Mouse (Mus musculus) MEL (cell line): ENCODE data around the gene Rbfox3. TPM values are rescaled to one million over a fixed set of nuclear protein-coding genes. Genes with fewer than 3 reads are reported as not detected.

Source experiments
- DNase-seq: peaks from one replicate; pipeline ENCODE4 v3.0.0; 2011; ENCODE audit warnings: low read depth, low spot score
- H3K27ac ChIP-seq: 2 replicates; pipeline ENCODE4 v1.5.1; 2012; ENCODE audit warnings: low read depth, mild to moderate bottlenecking, control low read depth, low read length, moderate library complexity; ENCODE audit not compliant: control insufficient read depth
- H3K27me3 ChIP-seq, 2 experiments: fragments of 150-350 bp in 1 of 2; sonication (generic) in 1 of 2; 2 replicates each; pipeline ENCODE4 v1.6.1; 2012; ENCODE audit warnings: low read length in 2 of 2, mild to moderate bottlenecking in 2 of 2, improper control_type of control experiment in 1 of 2, moderate library complexity in 1 of 2; ENCODE audit not compliant: insufficient read depth in 2 of 2, control insufficient read depth in 1 of 2
- H3K36me3 ChIP-seq, 2 experiments: 2 replicates each; pipeline ENCODE4 v1.6.1; 2012 to 2014; ENCODE audit warnings: low read length in 2 of 2, improper control_type of control experiment in 1 of 2, inconsistent platforms in 1 of 2, mild to moderate bottlenecking in 1 of 2; ENCODE audit not compliant: insufficient read depth in 2 of 2, control insufficient read depth in 1 of 2
- H3K4me1 ChIP-seq, 2 experiments: fragments of 150-350 bp in 1 of 2; sonication (generic) in 1 of 2; 2 replicates each; pipeline ENCODE4 v1.6.1; 2012; ENCODE audit warnings: low read length in 2 of 2, improper control_type of control experiment in 1 of 2, mild to moderate bottlenecking in 1 of 2; ENCODE audit not compliant: insufficient read depth in 2 of 2, control insufficient read depth in 1 of 2
- H3K4me3 ChIP-seq, 2 experiments: fragments of 150-350 bp in 1 of 2; sonication (generic) in 1 of 2; 2 replicates each; pipeline ENCODE4 v1.5.1; 2012; ENCODE audit warnings: low read depth in 2 of 2, low read length in 2 of 2, mild to moderate bottlenecking in 2 of 2, moderate library complexity in 2 of 2, control low read depth in 1 of 2, improper control_type of control experiment in 1 of 2; ENCODE audit not compliant: control insufficient read depth in 1 of 2, insufficient read depth in 1 of 2
- H3K79me2 ChIP-seq: 2 replicates; pipeline ENCODE4 v1.6.1; 2012; ENCODE audit warnings: mild to moderate bottlenecking, low read length, moderate library complexity; ENCODE audit not compliant: control insufficient read depth, poor library complexity, insufficient read depth
- H3K9ac ChIP-seq: 2 replicates; pipeline ENCODE4 v1.6.1; 2012; ENCODE audit warnings: low read depth, mild to moderate bottlenecking, control low read depth, low read length, moderate library complexity; ENCODE audit not compliant: control insufficient read depth, poor library complexity, severe bottlenecking
- H3K9me3 ChIP-seq: fragments of 150-350 bp; sonication (generic); replicated peaks from 2 replicates; pipeline ENCODE4 v1.6.1; 2012; ENCODE audit warnings: mild to moderate bottlenecking, low read length, improper control_type of control experiment, moderate library complexity; ENCODE audit not compliant: insufficient read depth
- CHD1 ChIP-seq: IDR thresholded peaks from 2 replicates; pipeline ENCODE4 v1.6.1; 2012; ENCODE audit warnings: low read depth, mild to moderate bottlenecking, inconsistent platforms, low read length, improper control_type of control experiment
- CHD2 ChIP-seq: IDR thresholded peaks from 2 replicates; pipeline ENCODE4 v1.6.1; 2011; ENCODE audit warnings: low read length, improper control_type of control experiment
- CTCF ChIP-seq, 3 experiments: IDR thresholded peaks in 2 of 3; conservative IDR thresholded peaks in 1 of 3; 2 replicates each; pipeline ENCODE4 v1.5.1; 2011 to 2012; ENCODE audit warnings: low read length in 3 of 3, low read depth in 2 of 3, mild to moderate bottlenecking in 2 of 3, improper control_type of control experiment in 1 of 3, inconsistent platforms in 1 of 3, mixed read lengths in 1 of 3, moderate library complexity in 1 of 3; ENCODE audit not compliant: control insufficient read depth in 1 of 3, insufficient read depth in 1 of 3, poor library complexity in 1 of 3, severe bottlenecking in 1 of 3
- ELF1 ChIP-seq: IDR thresholded peaks from 2 replicates; pipeline ENCODE4 v1.6.1; 2014; ENCODE audit warnings: low read depth, mild to moderate bottlenecking, inconsistent platforms, low read length, improper control_type of control experiment, moderate library complexity
- ETS1 ChIP-seq: IDR thresholded peaks from 2 replicates; pipeline ENCODE4 v1.6.1; 2012; ENCODE audit warnings: low read depth, mild to moderate bottlenecking, inconsistent platforms, low read length, improper control_type of control experiment, moderate library complexity
- JUND ChIP-seq: IDR thresholded peaks from 2 replicates; pipeline ENCODE4 v1.6.1; 2011; ENCODE audit warnings: low read depth, mild to moderate bottlenecking, improper control_type of control experiment, low read length
- MAFK ChIP-seq: IDR thresholded peaks from 2 replicates; pipeline ENCODE4 v1.6.1; 2011; ENCODE audit warnings: low read depth, mild to moderate bottlenecking, low read length, improper control_type of control experiment, borderline replicate concordance
- MAX ChIP-seq: IDR thresholded peaks from 2 replicates; pipeline ENCODE4 v1.6.1; 2011; ENCODE audit warnings: low read length, improper control_type of control experiment
- MAZ ChIP-seq: IDR thresholded peaks from 2 replicates; pipeline ENCODE4 v1.6.1; 2012; ENCODE audit warnings: low read depth, mild to moderate bottlenecking, inconsistent platforms, low read length, improper control_type of control experiment
- MEF2A ChIP-seq: IDR thresholded peaks from 2 replicates; pipeline ENCODE4 v1.6.1; 2014; ENCODE audit warnings: low read depth, mild to moderate bottlenecking, inconsistent platforms, low read length, improper control_type of control experiment; ENCODE audit not compliant: poor library complexity, insufficient replicate concordance, severe bottlenecking; ENCODE audit errors: extremely low read depth
- MXI1 ChIP-seq: IDR thresholded peaks from 2 replicates; pipeline ENCODE4 v1.6.1; 2011; ENCODE audit warnings: mild to moderate bottlenecking, low read depth, low read length, improper control_type of control experiment
- MYB ChIP-seq: IDR thresholded peaks from 2 replicates; pipeline ENCODE4 v1.6.1; 2011; ENCODE audit warnings: mild to moderate bottlenecking, low read depth, low read length, improper control_type of control experiment
- MYC ChIP-seq: IDR thresholded peaks from 2 replicates; pipeline ENCODE4 v1.6.1; 2011; ENCODE audit warnings: low read depth, mild to moderate bottlenecking, low read length, improper control_type of control experiment, moderate library complexity
- NELFE ChIP-seq: IDR thresholded peaks from 2 replicates; pipeline ENCODE4 v1.6.1; 2011; ENCODE audit warnings: low read depth, low read length, improper control_type of control experiment
- POLR2A ChIP-seq, 2 experiments: IDR thresholded peaks; 2 replicates each; pipeline ENCODE4 v1.6.1; 2011 to 2012; ENCODE audit warnings: low read length in 2 of 2, mild to moderate bottlenecking in 2 of 2, control low read depth in 1 of 2, improper control_type of control experiment in 1 of 2, low read depth in 1 of 2, moderate library complexity in 1 of 2; ENCODE audit not compliant: control insufficient read depth in 1 of 2, insufficient read depth in 1 of 2, poor library complexity in 1 of 2
- POLR2AphosphoS5 ChIP-seq: IDR thresholded peaks from 2 replicates; pipeline ENCODE4 v1.6.1; 2012; ENCODE audit warnings: low read depth, borderline replicate concordance, mild to moderate bottlenecking, inconsistent platforms, low read length, moderate library complexity, mixed read lengths
- RCOR1 ChIP-seq: IDR thresholded peaks from 2 replicates; pipeline ENCODE4 v1.6.1; 2012; ENCODE audit warnings: low read depth, mild to moderate bottlenecking, inconsistent platforms, low read length, improper control_type of control experiment
- SIN3A ChIP-seq: IDR thresholded peaks from 2 replicates; pipeline ENCODE4 v1.6.1; 2012; ENCODE audit warnings: low read length, improper control_type of control experiment, inconsistent platforms
- TAL1 ChIP-seq: IDR thresholded peaks from 2 replicates; pipeline ENCODE4 v1.6.1; 2012; ENCODE audit warnings: mild to moderate bottlenecking, inconsistent platforms, low read length, moderate library complexity, mixed read lengths
- USF1 ChIP-seq: IDR thresholded peaks from 2 replicates; pipeline ENCODE4 v1.6.1; 2014; ENCODE audit warnings: low read depth, mild to moderate bottlenecking, inconsistent platforms, low read length, improper control_type of control experiment, moderate library complexity
- USF2 ChIP-seq, 2 experiments: IDR thresholded peaks; 2 replicates each; pipeline ENCODE4 v1.6.1; 2011 to 2012; ENCODE audit warnings: improper control_type of control experiment in 2 of 2, low read length in 2 of 2, borderline replicate concordance in 1 of 2, inconsistent platforms in 1 of 2, low read depth in 1 of 2, mild to moderate bottlenecking in 1 of 2; ENCODE audit not compliant: insufficient read depth in 1 of 2
- ZKSCAN1 ChIP-seq: IDR thresholded peaks from 2 replicates; pipeline ENCODE4 v1.6.1; 2012; ENCODE audit warnings: low read depth, mild to moderate bottlenecking, inconsistent platforms, low read length, improper control_type of control experiment, moderate library complexity
- ZNF384 ChIP-seq: IDR thresholded peaks from 2 replicates; pipeline ENCODE4 v1.6.1; 2012; ENCODE audit warnings: low read depth, mild to moderate bottlenecking, inconsistent platforms, low read length, improper control_type of control experiment
- polyA plus RNA-seq, 2 experiments: library from polyadenylated mRNA; stranded (reverse) in 1 of 2; unstranded in 1 of 2; fragments of >175 nt in 1 of 2; fragments of >200 nt in 1 of 2; gene quantifications; 2 replicates each; pipeline versions ENCODE4 v1.2.1 to v1.2.4; 2012; ENCODE audit warnings: low replicate concordance in 2 of 2, low read depth in 1 of 2; ENCODE audit not compliant: insufficient read length in 2 of 2, insufficient read depth in 1 of 2, missing spikeins in 1 of 2
- total RNA-seq: library from RNA; depleted of rRNA; stranded (reverse); fragments of 300-350 nt; gene quantifications from 2 replicates; pipeline ENCODE4 v1.2.3, GENCODE M21; 2012

Gene Rbfox3
- total and polyA plus RNA-seq, 3 experiments, result not detected

- TF ChIP-seq SIN3A, result no peak
- TF ChIP-seq CTCF (IDR thresholded peaks at IDR 0.05 in 2 of 3, conservative IDR thresholded peaks at IDR 0.05 in 1 of 3; ENCODE audit: control insufficient read depth in 1 of 3, insufficient read depth in 1 of 3, low read depth in 2 of 3, low read length in 3 of 3, poor library complexity in 1 of 3, severe bottlenecking in 1 of 3), result no peak
- no peak for TF ChIP-seq ZNF384
- no peak for TF ChIP-seq CHD1
- TF ChIP-seq POLR2AphosphoS5, result no peak
- no peak for TF ChIP-seq USF2 (IDR thresholded peaks at IDR 0.05; ENCODE audit: borderline replicate concordance in 1 of 2, insufficient read depth in 1 of 2, low read depth in 1 of 2, low read length in 2 of 2)
- TF ChIP-seq USF1, result no peak
- Histone ChIP-seq H3K27ac (no peak overlapping the region), H3K36me3 (no peaks in the 10 kb centered on the region), H3K9me3 (no peaks in the 10 kb centered on the region), H3K9ac (no peak overlapping the region), H3K79me2 (no peaks in the 10 kb centered on the region), H3K4me1 (no peaks in the 10 kb centered on the region), H3K27me3 (no peaks in the 10 kb centered on the region; a peak in 1 of 4 replicates), H3K4me3 (no peak overlapping the region)
- no peak for DNase-seq
Observed at GRCm38 (mm10) chr11:118502990-118503389, 408.4 kb downstream of the Rbfox3 start.

DNA sequence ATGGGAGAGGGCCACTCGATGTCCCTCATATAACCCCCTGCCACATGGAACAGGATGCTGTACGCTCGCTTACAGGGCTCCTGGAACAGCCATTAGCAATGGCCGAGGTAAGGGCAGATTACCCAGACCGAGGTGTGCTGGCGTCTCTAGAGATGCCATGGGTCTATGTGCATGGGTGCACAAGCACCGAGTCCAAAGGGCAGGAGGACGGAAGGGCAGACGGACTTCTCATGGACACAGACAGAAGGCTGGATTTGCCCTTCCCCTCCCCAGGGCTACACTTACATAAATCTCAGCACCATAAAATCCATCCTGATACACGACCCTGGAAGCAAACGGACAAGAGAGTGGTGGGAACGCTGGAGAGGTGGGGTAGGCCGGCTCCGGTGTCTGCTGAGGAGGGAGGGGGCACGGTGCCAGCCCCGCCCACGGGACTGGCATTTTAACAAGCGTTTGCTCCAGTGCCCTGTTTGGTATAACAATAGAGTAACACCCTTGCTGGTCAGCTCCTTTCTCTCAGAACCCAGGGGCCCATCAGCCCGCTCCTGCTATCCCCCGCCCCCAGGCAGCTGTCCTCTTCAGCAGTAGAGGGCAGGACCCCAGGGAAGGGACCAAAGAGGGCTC lies 415.2 kb downstream of the Rbfox3 start:
- Histone ChIP-seq H3K27ac (no peak overlapping the region), H3K4me1 (no peaks in the 10 kb centered on the region), H3K9me3 (no peaks in the 10 kb centered on the region), H3K4me3 (no peak overlapping the region), H3K9ac (no peak overlapping the region), H3K27me3 (no peaks in the 10 kb centered on the region; a peak in 1 of 4 replicates), H3K36me3 (no peaks in the 10 kb centered on the region), H3K79me2 (no peaks in the 10 kb centered on the region)
- no peak for DNase-seq
- TF ChIP-seq ETS1, result no peak
- no peak for TF ChIP-seq CTCF (IDR thresholded peaks at IDR 0.05 in 2 of 3, conservative IDR thresholded peaks at IDR 0.05 in 1 of 3; ENCODE audit: control insufficient read depth in 1 of 3, insufficient read depth in 1 of 3, low read depth in 2 of 3, low read length in 3 of 3, poor library complexity in 1 of 3, severe bottlenecking in 1 of 3)
- TF ChIP-seq MAFK, result no peak
- TF ChIP-seq MAX, result no peak
- TF ChIP-seq ZKSCAN1, result no peak
- TF ChIP-seq ELF1, result no peak
- no peak for TF ChIP-seq MXI1
- no peak for TF ChIP-seq POLR2A (IDR thresholded peaks at IDR 0.05; ENCODE audit: control insufficient read depth in 1 of 2, insufficient read depth in 1 of 2, low read depth in 1 of 2, low read length in 2 of 2, poor library complexity in 1 of 2)
- TF ChIP-seq CHD1, result no peak
- TF ChIP-seq MAZ, result no peak
- no peak for TF ChIP-seq JUND
- TF ChIP-seq NELFE, result no peak
- no peak for TF ChIP-seq TAL1
- TF ChIP-seq USF1, result no peak
- TF ChIP-seq MEF2A, result no peak
- no peak for TF ChIP-seq MYB
- no peak for TF ChIP-seq MYC
- no peak for TF ChIP-seq RCOR1
- no peak for TF ChIP-seq CHD2
